22 mouse cellular contexts compared by ENCODE assay signal in the genomic region with DNA sequence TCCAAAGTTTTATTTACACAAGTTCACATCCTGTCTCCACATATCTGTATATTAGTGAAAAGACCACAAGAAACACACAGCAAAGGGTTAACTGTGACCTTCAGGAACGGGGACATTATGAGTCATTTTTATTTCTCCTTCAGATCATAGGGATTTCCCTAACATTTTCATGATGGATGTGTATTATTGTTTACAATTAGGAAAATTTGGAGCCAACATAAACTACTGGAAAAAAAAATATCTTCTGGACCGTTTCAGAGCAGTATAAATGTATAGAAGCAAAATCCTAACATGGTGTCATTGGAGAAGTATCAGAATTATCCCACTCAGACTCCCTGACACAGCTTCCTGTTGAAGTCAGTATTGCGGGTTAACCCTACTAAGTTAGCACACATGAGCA. TPM values are rescaled to one million over a fixed set of nuclear protein-coding genes. Genes with fewer than 3 reads are reported as not detected.
DNase-seq lines count a peak whose midpoint lies in the region; ATAC-seq and TF ChIP-seq lines count a peak whose summit lies in the region.
"Had no signal": no experiment of that assay in that cellular context is flagged by ENCODE, and none has a peak within 500 bp of the region (broad histone marks: within the 10 kb centered on the region; RNA-seq: fewer than 3 reads in every experiment).

No protein-coding gene starts in this region.

- no peaks in the 10 kb centered on the region for H3K79me2 ChIP-seq in myocyte (ENCODE audit: control insufficient read depth, insufficient read depth)

- no peaks in the 10 kb centered on the region for H3K4me1 ChIP-seq in kidney, postnatal 0 days (replicated peaks; ENCODE audit: insufficient read depth, low read length)
- H3K4me1 ChIP-seq in lung, embryonic 16.5 days (replicated peaks; ENCODE audit: control insufficient read depth, insufficient read depth, low read length): no peaks in the 10 kb centered on the region
- H3K4me1 ChIP-seq in megakaryocyte, embryonic 14.5 days: peaks cover 39% of the 10 kb centered on the region
- H3K4me1 ChIP-seq: embryonic facial prominence, embryonic 13.5 days; embryonic facial prominence, embryonic 15.5 days; forebrain, embryonic 13.5 days; forebrain, embryonic 15.5 days had no signal

- no peak overlapping the region for H3K9ac ChIP-seq in kidney, postnatal 0 days (ENCODE audit: low read depth, low read length)
- no peak overlapping the region for H3K9ac ChIP-seq in lung, embryonic 16.5 days (ENCODE audit: low read length)
- H3K9ac ChIP-seq: embryonic facial prominence, embryonic 13.5 days; embryonic facial prominence, embryonic 15.5 days; forebrain, embryonic 13.5 days; forebrain, embryonic 15.5 days; forebrain, postnatal 0 days had no signal

- no peaks in the 10 kb centered on the region for H3K9me3 ChIP-seq in kidney, postnatal 0 days (replicated peaks; ENCODE audit: low read length)
- no peaks in the 10 kb centered on the region for H3K9me3 ChIP-seq in lung, embryonic 16.5 days (ENCODE audit: control insufficient read depth, low read length)
- peaks cover 9% of the 10 kb centered on the region for H3K9me3 ChIP-seq in megakaryocyte, embryonic 14.5 days
- H3K9me3 ChIP-seq: embryonic facial prominence, embryonic 13.5 days; embryonic facial prominence, embryonic 15.5 days; forebrain, embryonic 13.5 days; forebrain, embryonic 15.5 days had no signal

- peak; percentile 73 for DNase-seq in kidney, postnatal 0 days (ENCODE audit: low spot score)
- no peak for DNase-seq in kidney, postnatal 14 days
- DNase-seq in lung, adult 18-20 months: no peak
- DNase-seq: adrenal gland, adult 2 months; adrenal gland, postnatal 10 days; adrenal gland, postnatal 25 days; cerebellum, adult 18-20 months; cerebellum, adult 8-10 months; cerebellum, adult 9-11 months; cerebellum, postnatal 14 days; cerebellum, postnatal 36 days; embryo, embryonic 11 days; forebrain, postnatal 0 days had no signal

- H3K36me3 ChIP-seq in kidney, postnatal 0 days (ENCODE audit: insufficient read depth, low read length): peaks cover 7% of the 10 kb centered on the region
- H3K36me3 ChIP-seq in lung, embryonic 16.5 days (ENCODE audit: control insufficient read depth, insufficient read depth, low read length): 0 out of 2 replicates have a peak, but pooled peaks cover 7% of the 10 kb centered on the region
- peaks cover 95% of the 10 kb centered on the region for H3K36me3 ChIP-seq in megakaryocyte, embryonic 14.5 days (replicated peaks; ENCODE audit: low read length)
- H3K36me3 ChIP-seq in myocyte (ENCODE audit: control insufficient read depth, insufficient read depth): no peaks in the 10 kb centered on the region

- H3K4me3 ChIP-seq in kidney, postnatal 0 days (replicated peaks; ENCODE audit: low read depth, low read length): no peak overlapping the region
- no peak overlapping the region for H3K4me3 ChIP-seq in lung, embryonic 16.5 days (ENCODE audit: low read length)
- H3K4me3 ChIP-seq in megakaryocyte, embryonic 14.5 days (replicated peaks): peak overlapping the region; percentile 31
- H3K4me3 ChIP-seq in myocyte: no peak overlapping the region
- H3K4me3 ChIP-seq: embryonic facial prominence, embryonic 13.5 days; embryonic facial prominence, embryonic 15.5 days; forebrain, embryonic 13.5 days; forebrain, embryonic 15.5 days had no signal

- no peak for TF ChIP-seq POLR2A in myocyte (IDR thresholded peaks at IDR 0.05; ENCODE audit: insufficient read length, low read depth)

- 58% methylated on average over 3 of the region's 3 CpGs for WGBS in kidney, postnatal 0 days
- WGBS in lung, embryonic 16.5 days: 42% methylated on average over 3 of the region's 3 CpGs

- H3K27me3 ChIP-seq in kidney, postnatal 0 days (ENCODE audit: insufficient read depth, low read length): no peaks in the 10 kb centered on the region
- H3K27me3 ChIP-seq in lung, embryonic 16.5 days (ENCODE audit: control insufficient read depth, insufficient read depth, low read depth, low read length): no peaks in the 10 kb centered on the region
- no peaks in the 10 kb centered on the region for H3K27me3 ChIP-seq in megakaryocyte, embryonic 14.5 days (replicated peaks)
- H3K27me3 ChIP-seq in myocyte (ENCODE audit: control insufficient read depth, insufficient read depth, insufficient read length): no peaks in the 10 kb centered on the region
- H3K27me3 ChIP-seq: embryonic facial prominence, embryonic 13.5 days; embryonic facial prominence, embryonic 15.5 days; forebrain, embryonic 13.5 days; forebrain, embryonic 15.5 days had no signal

- no peak overlapping the region for H3ac ChIP-seq in myocyte (ENCODE audit: control insufficient read depth, insufficient read length)

- H3K27ac ChIP-seq in kidney, postnatal 0 days: no peak overlapping the region
- no peak overlapping the region for H3K27ac ChIP-seq in lung, embryonic 16.5 days (ENCODE audit: low read length)
- H3K27ac ChIP-seq: embryonic facial prominence, embryonic 13.5 days; embryonic facial prominence, embryonic 15.5 days; forebrain, embryonic 13.5 days; forebrain, embryonic 15.5 days had no signal

- no peak for TF ChIP-seq CTCF in kidney, postnatal 0 days (IDR thresholded peaks at IDR 0.05; ENCODE audit: low read depth)

- ATAC-seq in kidney, postnatal 0 days (replicated peaks; ENCODE audit: low FRiP score, low read depth): no peak
- ATAC-seq in lung, embryonic 16.5 days (ENCODE audit: low read depth): peak; percentile 45; the same call in 1 of the 2 replicates
- ATAC-seq in megakaryocyte, adult 5-6 weeks (ENCODE audit: poor library complexity, severe bottlenecking): no peak
- no peak for ATAC-seq in cerebellum, adult (ENCODE audit: insufficient number of reproducible peaks, low FRiP score, low TSS enrichment)
- ATAC-seq: forebrain, embryonic 13.5 days; forebrain, embryonic 15.5 days; forebrain, postnatal 0 days had no signal

- no peak overlapping the region for H3K4me2 ChIP-seq in kidney, postnatal 0 days (ENCODE audit: low read length)
- no peak overlapping the region for H3K4me2 ChIP-seq in lung, embryonic 16.5 days (ENCODE audit: low read depth, low read length)
- H3K4me2 ChIP-seq in myocyte (ENCODE audit: low read depth): peak overlapping the region; percentile 21
- H3K4me2 ChIP-seq: embryonic facial prominence, embryonic 13.5 days; embryonic facial prominence, embryonic 15.5 days; forebrain, embryonic 13.5 days; forebrain, embryonic 15.5 days had no signal

TF ChIP-seq in myocyte, 11 proteins besides CTCF, POLR2A, EP300 and RAD21:
- TF ChIP-seq POLR2AphosphoS2 (IDR thresholded peaks at IDR 0.05; ENCODE audit: insufficient read length, low read depth): no peak
- no peak for TF ChIP-seq TCF12 (IDR thresholded peaks at IDR 0.05; ENCODE audit: insufficient read depth, poor library complexity, severe bottlenecking)
- TF ChIP-seq USF1 (IDR thresholded peaks at IDR 0.05; ENCODE audit: low read depth): no peak
- no peak for TF ChIP-seq MYOG (IDR thresholded peaks at IDR 0.05; ENCODE audit: control insufficient read depth in 1 of 3, insufficient read depth in 1 of 3, insufficient read length in 2 of 3, low read depth in 2 of 3)
- TF ChIP-seq E2F4 (IDR thresholded peaks at IDR 0.05; ENCODE audit: insufficient read depth): no peak
- TF ChIP-seq REST (IDR thresholded peaks at IDR 0.05; ENCODE audit: insufficient read depth, insufficient read length): no peak
- no peak for TF ChIP-seq TCF3 (IDR thresholded peaks at IDR 0.05; ENCODE audit: insufficient read length, low read depth)
- no peak for TF ChIP-seq MYOD1 (IDR thresholded peaks at IDR 0.05; ENCODE audit: control insufficient read depth in 1 of 3, insufficient read length in 2 of 3, low read depth in 2 of 3)
- no peak for TF ChIP-seq MAX (IDR thresholded peaks at IDR 0.05; ENCODE audit: low read depth)
- TF ChIP-seq SRF (IDR thresholded peaks at IDR 0.05; ENCODE audit: control insufficient read depth, insufficient read length, low read depth): no peak
- TF ChIP-seq CEBPB (IDR thresholded peaks at IDR 0.05; ENCODE audit: insufficient read depth, poor library complexity, severe bottlenecking): no peak
TF ChIP-seq in myocyte: peak in this region for 0.

RNA-seq across cellular contexts. Expression of a gene that starts 14.7 kb away (rescaled TPM):
- polyA plus RNA-seq in kidney, postnatal 0 days (2015; fragmentation: Nextera tagmentation; extraction: Ambion mirVana): 22.2 and 22.6 TPM in 2 replicates
- 22.3 and 24.9 TPM in 2 replicates for polyA plus RNA-seq in lung, embryonic 16.5 days (2015; fragmentation: Nextera tagmentation; extraction: Ambion mirVana)
- polyA plus RNA-seq in megakaryocyte, embryonic 14.5 days (2012; ENCODE audit: insufficient read depth, low replicate concordance): 9.0 and 15.9 TPM in 2 replicates
- total RNA-seq in megakaryocyte, adult 5-6 weeks (2015): 1.2 and 2.3 TPM in 2 replicates
- 0.92 and 2.5 TPM in 2 replicates for total RNA-seq in megakaryocyte, adult 5-6 weeks (2017)
- polyA plus RNA-seq in myocyte (2012; fragmentation: generic; extraction: Trizol): 6.7 TPM

RNA-seq across cellular contexts. Expression of a gene that starts 18.2 kb away (rescaled TPM):
- 164 and 169 TPM in 2 replicates for polyA plus RNA-seq in kidney, postnatal 0 days (2015; fragmentation: Nextera tagmentation; extraction: Ambion mirVana)
- polyA plus RNA-seq in lung, embryonic 16.5 days (2015; fragmentation: Nextera tagmentation; extraction: Ambion mirVana): 130 and 132 TPM in 2 replicates
- 91.2 and 260 TPM in 2 replicates for polyA plus RNA-seq in megakaryocyte, embryonic 14.5 days (2012; ENCODE audit: insufficient read depth, low replicate concordance)
- total RNA-seq in megakaryocyte, adult 5-6 weeks (2015): 103 and 124 TPM in 2 replicates
- total RNA-seq in megakaryocyte, adult 5-6 weeks (2017): 147 and 159 TPM in 2 replicates
- 87.8 TPM for polyA plus RNA-seq in myocyte (2012; fragmentation: generic; extraction: Trizol)
